Mouse (Mus musculus) pancreas, adult 10 weeks (tissue): Measurements from ENCODE around the gene Hba-x. TPM values are rescaled to one million over a fixed set of nuclear protein-coding genes. Genes with fewer than 3 reads are reported as not detected.

ENCODE experiments used
- polyA plus RNA-seq: library from polyadenylated mRNA; stranded (reverse); fragments of 350-450 nt; fragmentation: Illumina TruSeq; extraction: RNeasy Lipid Tissue Mini Kit (QIAGEN cat#74804); gene quantifications from one replicate; pipeline ENCODE4 v1.2.3, GENCODE M21; 2015; ENCODE audit warnings: low read depth, low replicate concordance; ENCODE audit not compliant: insufficient read depth

Hba-x gene
- polyA plus RNA-seq = not detected

DNA sequence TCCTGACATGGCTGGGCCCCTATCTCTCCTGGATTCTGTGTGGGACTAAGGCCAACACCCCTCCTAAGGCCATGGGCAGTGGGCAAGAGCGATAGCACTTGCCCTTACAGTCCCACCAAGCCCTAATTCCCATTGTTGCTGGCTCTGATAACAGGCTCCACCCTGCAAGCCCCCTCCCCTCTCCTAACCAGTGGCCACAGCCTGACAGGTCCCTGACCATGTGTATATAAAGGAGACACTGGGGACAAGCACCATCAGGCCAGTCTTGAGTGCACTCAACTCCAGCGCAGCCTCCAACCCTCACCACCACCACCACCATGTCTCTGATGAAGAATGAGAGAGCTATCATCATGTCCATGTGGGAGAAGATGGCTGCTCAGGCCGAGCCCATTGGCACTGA lies at the start of gene Hba-x:
TSS of gene Hba-x (plus strand) at position 54 of the 400 bp plus-strand sequence.

DNA sequence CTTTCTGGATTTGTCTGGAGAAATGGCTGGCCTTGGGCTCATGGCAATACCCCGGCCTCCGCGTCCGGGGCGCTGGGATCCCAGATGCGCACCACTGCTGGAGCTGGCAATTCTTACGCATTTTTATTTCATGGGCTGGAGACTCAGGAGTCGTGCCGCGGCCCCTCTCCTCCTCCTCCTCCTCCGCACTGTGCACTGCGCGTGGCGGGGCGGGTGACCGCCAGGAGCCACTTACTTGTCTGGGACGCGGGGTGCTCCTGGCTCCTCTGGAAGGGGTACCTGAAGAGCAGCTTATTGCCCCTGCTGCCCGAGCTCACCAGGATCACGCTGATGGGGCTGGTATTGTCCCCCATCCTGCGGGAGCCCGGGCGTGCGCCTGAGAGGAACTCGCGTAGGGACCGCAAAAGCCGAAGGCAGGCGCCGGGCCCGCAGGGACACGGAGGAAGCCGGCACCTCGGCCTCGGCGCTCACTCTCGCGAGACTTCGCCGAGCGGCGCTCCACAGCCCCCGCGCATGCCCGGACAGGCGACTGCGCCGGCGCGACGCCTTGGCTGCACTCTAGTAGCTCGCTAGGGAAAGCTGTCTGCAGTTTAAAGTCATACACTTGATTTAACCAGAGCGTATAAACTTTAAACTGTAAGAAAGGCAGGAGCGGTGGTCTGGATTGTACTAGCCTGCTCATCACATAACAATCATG lies 8.9 kb upstream of the Hba-x start, which contains the start of gene Nprl3:
TSS of gene Nprl3 (minus strand) at position 520 of the 697 bp plus-strand sequence.

GRCm38 (mm10) chr11:32283091-32283777 lies 7.0 kb downstream of the Hba-x start, which contains the start of gene Hba-a1:
Gene Hba-a1, plus strand, starts transcription at chr11:32283511.

DNA sequence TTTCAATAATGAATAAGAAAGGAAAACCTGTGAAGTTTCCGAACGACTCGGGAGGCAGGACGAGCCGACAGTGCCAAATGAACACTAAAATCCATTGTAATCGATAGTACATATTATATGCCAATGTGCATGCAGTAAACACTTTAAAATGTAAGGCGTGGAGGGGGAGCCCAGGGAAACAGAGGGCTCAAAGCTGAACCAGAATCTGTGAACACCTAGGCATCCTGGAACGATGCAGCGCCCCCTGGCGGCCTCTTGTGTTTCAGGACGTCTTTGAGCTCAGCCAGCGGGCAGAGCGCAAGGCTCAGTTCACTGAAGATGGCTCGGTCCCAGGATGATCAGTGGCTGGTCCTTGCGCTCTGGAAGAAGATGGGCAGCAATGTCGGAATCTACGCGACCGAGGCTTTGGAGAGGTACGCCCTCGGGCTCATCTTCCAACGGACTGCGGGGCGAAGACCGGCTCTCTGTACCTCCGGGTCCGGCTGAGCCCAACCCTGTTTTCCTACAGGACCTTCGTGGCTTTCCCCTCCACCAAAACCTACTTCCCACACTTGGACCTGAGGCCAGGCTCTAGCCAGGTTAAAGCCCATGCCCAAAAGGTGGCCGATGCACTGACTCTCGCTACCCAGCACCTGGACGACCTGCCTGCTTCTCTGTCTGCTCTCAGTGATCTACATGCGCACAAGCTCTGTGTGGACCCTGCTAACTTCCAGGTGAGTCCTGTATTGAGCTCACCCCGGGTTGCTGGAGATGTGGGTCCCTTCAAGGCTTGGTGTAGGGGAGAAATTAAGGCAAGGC lies 10.7 kb downstream of the Hba-x start, which contains the start of gene Hbq1b:
TSS of gene Hbq1b (plus strand) at position 271 of the 798 bp plus-strand sequence.

DNA sequence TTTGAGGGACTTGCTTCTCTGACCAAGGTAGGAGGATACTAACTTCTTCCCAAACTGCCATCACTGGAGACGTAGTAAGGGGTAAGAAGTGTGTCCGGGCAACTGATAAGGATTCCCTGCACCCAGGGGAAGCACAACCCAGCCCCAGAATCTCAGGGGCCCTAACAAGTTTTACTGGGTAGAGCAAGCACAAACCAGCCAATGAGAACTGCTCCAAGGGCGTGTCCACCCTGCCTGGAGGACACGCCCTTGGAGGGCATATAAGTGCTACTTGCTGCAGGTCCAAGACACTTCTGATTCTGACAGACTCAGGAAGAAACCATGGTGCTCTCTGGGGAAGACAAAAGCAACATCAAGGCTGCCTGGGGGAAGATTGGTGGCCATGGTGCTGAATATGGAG lies 20.0 kb downstream of the Hba-x start, which contains the start of gene Hba-a2:
TSS of gene Hba-a2 (plus strand) at position 287 of the 400 bp plus-strand sequence.

GRCm38 (mm10) chr11:32299865-32300264 lies 23.7 kb downstream of the Hba-x start, which contains the start of gene Hbq1a:
Gene Hbq1a, plus strand, starts transcription at chr11:32300069.

Other genes starting within 250 kb of the Hba-x start
- gene Il9r, start 76.1 kb upstream of the Hba-x start, polyA plus RNA-seq = not detected
- gene Snrnp25, start 71.0 kb upstream of the Hba-x start, polyA plus RNA-seq = 2.9 TPM
- 21.8 TPM for gene Rhbdf1, start 54.1 kb upstream of the Hba-x start, polyA plus RNA-seq
- gene Mpg, start 49.9 kb upstream of the Hba-x start, polyA plus RNA-seq = 7.2 TPM
- gene Nprl3, start 8.7 kb upstream of the Hba-x start, polyA plus RNA-seq = 15.8 TPM
- gene Hba-a1, start 7.1 kb downstream of the Hba-x start, polyA plus RNA-seq = 1,664 TPM
- gene Hbq1b, start 10.6 kb downstream of the Hba-x start, polyA plus RNA-seq = not detected
- 1,706 TPM for gene Hba-a2, start 20.1 kb downstream of the Hba-x start, polyA plus RNA-seq
- not detected for gene Hbq1a, start 23.7 kb downstream of the Hba-x start, polyA plus RNA-seq
- 2.8 TPM for gene Sh3pxd2b, start 71.4 kb downstream of the Hba-x start, polyA plus RNA-seq
- 2.9 TPM for gene Ubtd2, start 179.0 kb downstream of the Hba-x start, polyA plus RNA-seq